Mouse (Mus musculus): ENCODE measurements around the gene Rbp1. TPM values are rescaled to one million over a fixed set of nuclear protein-coding genes. Genes with fewer than 3 reads are reported as not detected.

The Rbp1 gene
- 0.08 TPM in 1 of 2 replicates, not detected in the other for total RNA-seq (2012; rRNA removed)
- polyA plus RNA-seq (2012; ENCODE audit: insufficient read depth in 1 of 2, insufficient read length in 2 of 2, low read depth in 1 of 2, low replicate concordance in 2 of 2, missing spikeins in 1 of 2): under 1 TPM in 1 of 2 experiments, not detected in 1; 0.21 TPM

- TF ChIP-seq RCOR1 (IDR thresholded peaks at IDR 0.05; ENCODE audit: low read depth, low read length) (no peak), BHLHE40 (IDR thresholded peaks at IDR 0.05; ENCODE audit: borderline replicate concordance, low read depth, low read length) (no peak), EP300 (IDR thresholded peaks at IDR 0.05; ENCODE audit: low read depth in 1 of 2, low read length in 2 of 2) (no peak), TAL1 (IDR thresholded peaks at IDR 0.05; ENCODE audit: low read length) (no peak), POLR2A (IDR thresholded peaks at IDR 0.05; ENCODE audit: control insufficient read depth in 1 of 2, insufficient read depth in 1 of 2, low read depth in 1 of 2, low read length in 2 of 2, poor library complexity in 1 of 2) (no peak), POLR2AphosphoS2 (IDR thresholded peaks at IDR 0.05; ENCODE audit: low read length) (no peak)
Observed at GRCm38 (mm10) chr9:98422656-98423055, at the start of gene Rbp1. Gene Rbp1 (plus strand): TSS chr9:98422961.

GRCm38 (mm10) chr9:98373358-98373757 lies 49.4 kb upstream of the Rbp1 start:
- no peak for DNase-seq (ENCODE audit: low read depth, low spot score)
- Histone ChIP-seq H3K9ac (ENCODE audit: control insufficient read depth, low read depth, low read length, poor library complexity, severe bottlenecking) (no peak overlapping the region), H3K79me2 (ENCODE audit: control insufficient read depth, insufficient read depth, low read length, poor library complexity) (no peaks in the 10 kb centered on the region), H3K27me3 (ENCODE audit: control insufficient read depth in 1 of 2, insufficient read depth in 2 of 2, low read length in 2 of 2) (no peaks in the 10 kb centered on the region), H3K36me3 (ENCODE audit: control insufficient read depth in 1 of 2, insufficient read depth in 2 of 2, low read length in 2 of 2) (no peaks in the 10 kb centered on the region), H3K4me1 (ENCODE audit: control insufficient read depth in 1 of 2, insufficient read depth in 2 of 2, low read length in 2 of 2) (no peaks in the 10 kb centered on the region), H3K9me3 (replicated peaks; ENCODE audit: insufficient read depth, low read length) (no peaks in the 10 kb centered on the region), H3K27ac (ENCODE audit: control insufficient read depth, low read depth, low read length) (no peak overlapping the region), H3K4me3 (ENCODE audit: control insufficient read depth in 1 of 2, insufficient read depth in 1 of 2, low read depth in 2 of 2, low read length in 2 of 2) (no peak overlapping the region)
- TF ChIP-seq POLR2AphosphoS5 (IDR thresholded peaks at IDR 0.05; ENCODE audit: borderline replicate concordance, low read depth, low read length): no peak
- TF ChIP-seq CHD1 (IDR thresholded peaks at IDR 0.05; ENCODE audit: low read depth, low read length): no peak
- no peak for TF ChIP-seq TAL1 (IDR thresholded peaks at IDR 0.05; ENCODE audit: low read length)
- peak; percentile 27 to 54 (median 41) for TF ChIP-seq CTCF (IDR thresholded peaks at IDR 0.05 in 2 of 3, conservative IDR thresholded peaks at IDR 0.05 in 1 of 3; ENCODE audit: control insufficient read depth in 1 of 3, insufficient read depth in 1 of 3, low read depth in 2 of 3, low read length in 3 of 3, poor library complexity in 1 of 3, severe bottlenecking in 1 of 3)
- TF ChIP-seq GATA1 (IDR thresholded peaks at IDR 0.05; ENCODE audit: low read depth, low read length): no peak
- no peak for TF ChIP-seq MAZ (IDR thresholded peaks at IDR 0.05; ENCODE audit: low read depth, low read length)
- TF ChIP-seq BHLHE40 (IDR thresholded peaks at IDR 0.05; ENCODE audit: borderline replicate concordance, low read depth, low read length): no peak
- no peak for TF ChIP-seq SMC3 (IDR thresholded peaks at IDR 0.05; ENCODE audit: low read depth, low read length)

More at GRCm38 (mm10) chr9:98422656-98423055, at the start of gene Rbp1:
- no peak within 1 kb of the TSS for H3K4me3 ChIP-seq (ENCODE audit: control insufficient read depth in 1 of 2, insufficient read depth in 1 of 2, low read depth in 2 of 2, low read length in 2 of 2)
- no peaks in the 10 kb centered on the region for H3K27me3 ChIP-seq (ENCODE audit: control insufficient read depth in 1 of 2, insufficient read depth in 2 of 2, low read length in 2 of 2)
- no peaks in the 10 kb centered on the region for H3K79me2 ChIP-seq (ENCODE audit: control insufficient read depth, insufficient read depth, low read length, poor library complexity)
- H3K9ac ChIP-seq (ENCODE audit: control insufficient read depth, low read depth, low read length, poor library complexity, severe bottlenecking): no peak within 1 kb of the TSS
- H3K4me1 ChIP-seq (ENCODE audit: control insufficient read depth in 1 of 2, insufficient read depth in 2 of 2, low read length in 2 of 2): no peaks in the 10 kb centered on the region; a peak in 1 of 4 replicates
- no peak for DNase-seq (ENCODE audit: low read depth, low spot score)
- H3K27ac ChIP-seq (ENCODE audit: control insufficient read depth, low read depth, low read length): no peak within 1 kb of the TSS
- H3K36me3 ChIP-seq (ENCODE audit: control insufficient read depth in 1 of 2, insufficient read depth in 2 of 2, low read length in 2 of 2): no peaks in the 10 kb centered on the region
- H3K9me3 ChIP-seq (replicated peaks; ENCODE audit: insufficient read depth, low read length): no peaks in the 10 kb centered on the region

DNA sequence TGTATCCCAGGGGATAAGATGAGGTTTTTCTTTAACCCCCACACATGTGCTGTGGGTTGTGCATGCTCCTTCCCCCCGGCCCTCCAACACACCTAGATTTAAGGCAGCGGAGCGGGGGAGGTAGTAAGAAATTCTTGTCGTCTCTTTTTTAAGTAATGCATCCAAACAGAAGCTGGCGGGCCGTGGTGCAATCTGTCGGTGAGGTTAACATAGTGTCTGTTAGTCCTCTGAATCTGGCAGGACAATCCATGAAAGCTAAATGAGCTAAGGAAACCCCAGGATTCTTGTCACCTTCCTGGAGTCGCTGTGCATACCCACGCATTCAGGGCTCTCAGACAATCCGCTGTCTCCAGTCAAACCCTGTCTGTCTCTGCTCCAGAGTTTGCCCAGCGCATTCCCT lies 47.9 kb upstream of the Rbp1 start:
- Histone ChIP-seq H3K9ac (ENCODE audit: control insufficient read depth, low read depth, low read length, poor library complexity, severe bottlenecking) (no peak overlapping the region), H3K36me3 (ENCODE audit: control insufficient read depth in 1 of 2, insufficient read depth in 2 of 2, low read length in 2 of 2) (no peaks in the 10 kb centered on the region), H3K4me1 (ENCODE audit: control insufficient read depth in 1 of 2, insufficient read depth in 2 of 2, low read length in 2 of 2) (no peaks in the 10 kb centered on the region), H3K9me3 (replicated peaks; ENCODE audit: insufficient read depth, low read length) (no peaks in the 10 kb centered on the region), H3K79me2 (ENCODE audit: control insufficient read depth, insufficient read depth, low read length, poor library complexity) (no peaks in the 10 kb centered on the region), H3K27ac (ENCODE audit: control insufficient read depth, low read depth, low read length) (no peak overlapping the region), H3K4me3 (ENCODE audit: control insufficient read depth in 1 of 2, insufficient read depth in 1 of 2, low read depth in 2 of 2, low read length in 2 of 2) (no peak overlapping the region), H3K27me3 (ENCODE audit: control insufficient read depth in 1 of 2, insufficient read depth in 2 of 2, low read length in 2 of 2) (no peaks in the 10 kb centered on the region)
- no peak for DNase-seq (ENCODE audit: low read depth, low spot score)
- no peak for TF ChIP-seq ETS1 (IDR thresholded peaks at IDR 0.05; ENCODE audit: low read depth, low read length)

Data from MEL (cell line).